Mouse (Mus musculus) lung, embryonic 14.5 days (tissue): ENCODE data around the gene Hoxd4. TPM values are rescaled to one million over a fixed set of nuclear protein-coding genes. Genes with fewer than 3 reads are reported as not detected.

Experiments used
- ATAC-seq: fragments of 200-750 bp; cut with Nextera tagmentation; 2 replicates; pipeline ENCODE4 v1.8.0; 2017; ENCODE audit warnings: mild to moderate bottlenecking, moderate TSS enrichment, moderate library complexity; ENCODE audit not compliant: insufficient read depth
- DNase-seq: peaks from one replicate; pipeline ENCODE4 v3.0.0-alpha.2; 2015
- H3K27ac ChIP-seq: fragments of 300-500 bp; sonication (generic); 2 replicates; pipeline ENCODE4 v1.5.1; 2014; ENCODE audit warnings: low read depth, mild to moderate bottlenecking, moderate library complexity
- H3K27me3 ChIP-seq: fragments of 300-500 bp; sonication (generic); 2 replicates; pipeline ENCODE4 v1.6.1; 2014; ENCODE audit warnings: low read length, control low read depth; ENCODE audit not compliant: insufficient read depth
- H3K36me3 ChIP-seq: fragments of 300-500 bp; sonication (generic); 2 replicates; pipeline ENCODE4 v1.6.1; 2014; ENCODE audit warnings: control low read depth; ENCODE audit not compliant: insufficient read depth
- H3K4me1 ChIP-seq: fragments of 300-500 bp; sonication (generic); 2 replicates; pipeline ENCODE4 v1.6.1; 2014; ENCODE audit warnings: antibody characterized with exemption, control low read depth; ENCODE audit not compliant: insufficient read depth
- H3K4me2 ChIP-seq: fragments of 300-500 bp; sonication (generic); 2 replicates; pipeline ENCODE4 v1.6.1; 2014; ENCODE audit warnings: mild to moderate bottlenecking
- H3K4me3 ChIP-seq: fragments of 300-500 bp; sonication (generic); 2 replicates; pipeline ENCODE4 v1.5.1; 2014; ENCODE audit warnings: low read depth, low read length
- H3K9ac ChIP-seq: fragments of 300-500 bp; sonication (generic); 2 replicates; pipeline ENCODE4 v1.6.1; 2014
- H3K9me3 ChIP-seq: fragments of 300-500 bp; sonication (generic); 2 replicates; pipeline ENCODE4 v1.6.1; 2016; ENCODE audit warnings: low read depth, low read length, control low read depth
- CTCF ChIP-seq: IDR thresholded peaks from 2 replicates; pipeline ENCODE4 v1.5.1; 2016; ENCODE audit warnings: antibody characterized with exemption, low read depth
- WGBS: fragments of 180-500 bp; shearing (Covaris S2); extraction: QIAGEN DNeasy Blood & Tissue Kit; methylation state at CpG from one replicate; pipeline ENCODE4 v1.1.7; 2014; 5-methylcytosine and 5-hydroxymethylcytosine counted together
- polyA plus RNA-seq: library from polyadenylated mRNA; unstranded; fragments of >200 nt; fragmentation: Nextera tagmentation; extraction: Ambion mirVana; gene quantifications from 2 replicates; pipeline ENCODE4 v1.2.1, GENCODE M21; 2014

Hoxd4 gene
- polyA plus RNA-seq, 1 experiment from 2014 or later = not detected

GRCm38 (mm10) chr2:74720384-74720783, 8.7 kb downstream of the Hoxd4 start:
- H3K36me3 ChIP-seq = no peaks in the 10 kb centered on the region
- H3K27ac ChIP-seq = no peak overlapping the region
- no peak overlapping the region for H3K9ac ChIP-seq
- 16% methylated on average over 2 of the region's 2 CpGs for WGBS
- H3K27me3 ChIP-seq = peaks cover 96% of the 10 kb centered on the region
- H3K4me1 ChIP-seq = no peaks in the 10 kb centered on the region
- no peak overlapping the region for H3K4me3 ChIP-seq
- H3K9me3 ChIP-seq = no peaks in the 10 kb centered on the region
- no peak for TF ChIP-seq CTCF
- DNase-seq = no peak
- ATAC-seq = no peak
- H3K4me2 ChIP-seq = no peak overlapping the region

DNA sequence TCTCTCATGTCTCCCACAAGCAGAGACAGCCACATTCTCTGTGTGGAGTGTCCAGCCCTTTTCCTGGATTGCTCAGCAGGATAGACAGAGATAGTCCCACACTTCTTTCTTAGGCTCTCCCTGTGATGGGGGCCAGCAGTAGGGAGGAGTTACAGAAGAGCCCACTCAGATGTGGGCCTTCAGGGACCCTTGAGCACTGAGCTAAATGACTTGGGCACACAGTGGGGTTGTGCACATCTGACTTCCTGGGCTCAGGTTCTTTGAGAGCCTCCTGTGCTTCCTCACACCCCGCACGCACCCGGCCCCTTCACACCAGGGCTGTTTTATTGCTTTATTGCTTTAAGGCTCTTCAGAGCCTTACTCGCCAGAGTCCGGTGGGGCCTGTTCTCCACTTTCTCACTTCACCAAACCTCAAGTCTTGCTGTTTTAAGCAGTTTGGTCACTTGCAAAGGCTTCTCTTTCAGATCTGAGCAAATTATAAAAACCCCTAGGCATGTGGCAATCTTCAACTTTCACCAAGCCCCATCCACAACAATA, 9.3 kb downstream of the Hoxd4 start:
- H3K27ac ChIP-seq = no peak overlapping the region
- 13% methylated on average over 5 of the region's 5 CpGs for WGBS
- TF ChIP-seq CTCF = no peak

GRCm38 (mm10) chr2:74721882-74722281, 10.2 kb downstream of the Hoxd4 start:
- Histone ChIP-seq H3K27ac (no peak overlapping the region), H3K4me3 (no peak overlapping the region), H3K4me2 (no peak overlapping the region), H3K9ac (no peak overlapping the region), H3K4me1 (no peaks in the 10 kb centered on the region), H3K36me3 (no peaks in the 10 kb centered on the region), H3K27me3 (peaks cover 96% of the 10 kb centered on the region), H3K9me3 (no peaks in the 10 kb centered on the region)
- 12% methylated on average over 6 of the region's 6 CpGs for WGBS
- ATAC-seq (no peak), DNase-seq (no peak)
- TF ChIP-seq CTCF = no peak

More for the DNA sequence above, 9.3 kb downstream of the Hoxd4 start:
- Histone ChIP-seq H3K4me2 (no peak overlapping the region), H3K9ac (no peak overlapping the region), H3K4me1 (no peaks in the 10 kb centered on the region), H3K9me3 (no peaks in the 10 kb centered on the region), H3K36me3 (no peaks in the 10 kb centered on the region), H3K4me3 (no peak overlapping the region), H3K27me3 (peaks cover 96% of the 10 kb centered on the region)
- ATAC-seq (no peak), DNase-seq (no peak)

- H3K4me2 ChIP-seq = no peak overlapping the region
- ATAC-seq = no peak
- H3K9me3 ChIP-seq = no peaks in the 10 kb centered on the region
- no peak overlapping the region for H3K9ac ChIP-seq
- no peak for TF ChIP-seq CTCF
- H3K4me1 ChIP-seq = no peaks in the 10 kb centered on the region
- H3K36me3 ChIP-seq = no peaks in the 10 kb centered on the region
- peaks cover 96% of the 10 kb centered on the region for H3K27me3 ChIP-seq
- DNase-seq = no peak
- no peak overlapping the region for H3K27ac ChIP-seq
- H3K4me3 ChIP-seq = no peak overlapping the region
- WGBS = 10% methylated on average over 8 of the region's 8 CpGs
These were observed 11.2 kb downstream of the Hoxd4 start for GRCm38 (mm10) chr2:74722949-74723348.

DNA sequence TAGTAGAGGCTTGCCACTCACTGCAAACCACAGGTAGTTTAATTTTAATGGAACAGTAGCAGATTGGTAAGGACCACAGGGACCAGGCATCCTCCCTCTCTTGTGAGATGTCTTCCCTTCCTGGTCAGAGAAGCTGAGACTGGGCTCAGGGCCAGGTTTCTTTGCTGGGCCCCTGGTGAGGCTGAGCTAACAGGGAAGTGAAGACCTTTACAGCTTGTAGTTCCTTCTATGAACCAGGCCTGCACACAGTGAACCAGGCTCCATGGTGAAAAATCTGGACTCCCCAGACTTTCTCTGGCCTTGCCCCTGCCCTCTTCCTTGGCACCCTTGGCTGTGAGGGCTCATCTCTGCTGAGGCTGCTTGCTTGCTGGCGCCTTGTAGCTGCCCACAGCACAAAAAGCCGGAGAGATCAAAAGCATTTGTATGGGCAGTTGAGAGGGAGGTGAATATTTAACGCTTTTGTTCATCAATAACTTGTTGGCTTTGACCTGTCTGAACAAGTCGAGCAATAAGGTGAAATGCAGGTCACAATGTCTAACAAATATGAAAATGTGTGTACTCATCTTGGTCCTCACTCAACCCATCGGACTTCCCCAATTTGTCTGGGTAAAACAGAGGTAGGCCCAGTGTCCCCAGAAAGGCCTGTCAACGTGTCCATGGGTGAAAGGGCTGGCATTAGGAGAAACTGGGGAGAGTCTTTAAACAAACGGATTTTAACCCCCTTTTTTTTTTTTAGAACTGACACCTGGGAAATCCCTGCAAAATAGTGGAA, 12.7 kb downstream of the Hoxd4 start:
- no peaks in the 10 kb centered on the region for H3K4me1 ChIP-seq
- 24% methylated on average over 7 of the region's 7 CpGs for WGBS
- H3K9me3 ChIP-seq = no peaks in the 10 kb centered on the region
- no peak for TF ChIP-seq CTCF
- H3K27ac ChIP-seq = no peak overlapping the region
- no peak overlapping the region for H3K9ac ChIP-seq
- DNase-seq (peak; percentile 65), ATAC-seq (no peak)
- no peaks in the 10 kb centered on the region for H3K36me3 ChIP-seq
- H3K4me2 ChIP-seq = no peak overlapping the region
- peaks cover 100% of the 10 kb centered on the region for H3K27me3 ChIP-seq
- no peak overlapping the region for H3K4me3 ChIP-seq

GRCm38 (mm10) chr2:74725171-74725570, 13.4 kb downstream of the Hoxd4 start:
- H3K4me2 ChIP-seq = no peak overlapping the region
- TF ChIP-seq CTCF = no peak
- H3K27ac ChIP-seq = no peak overlapping the region
- ATAC-seq (no peak), DNase-seq (no peak)
- no peak overlapping the region for H3K9ac ChIP-seq
- WGBS = 5% methylated on average over 17 of the region's 17 CpGs
- H3K9me3 ChIP-seq = no peaks in the 10 kb centered on the region
- no peaks in the 10 kb centered on the region for H3K36me3 ChIP-seq
- no peaks in the 10 kb centered on the region for H3K4me1 ChIP-seq
- peaks cover 99% of the 10 kb centered on the region for H3K27me3 ChIP-seq
- no peak overlapping the region for H3K4me3 ChIP-seq

DNA sequence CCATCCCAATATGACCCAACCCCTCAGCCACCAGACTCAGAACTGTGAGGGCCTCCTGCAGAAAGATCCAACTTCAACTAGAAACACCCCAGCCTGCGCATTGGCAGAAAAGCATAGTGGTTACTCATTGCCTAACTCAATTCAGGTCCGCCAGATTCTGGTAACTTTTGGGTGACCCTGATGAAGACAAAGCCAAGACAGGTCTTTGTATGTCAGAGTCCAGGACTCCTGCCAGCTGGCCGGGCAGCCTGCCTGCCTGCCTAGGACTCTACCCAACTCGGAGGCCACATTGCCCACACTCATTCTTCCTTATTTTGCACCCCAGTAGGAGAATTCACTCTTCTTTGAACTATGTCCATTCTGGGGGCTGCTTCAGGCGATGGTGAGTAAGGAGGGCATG, 14.8 kb downstream of the Hoxd4 start, which contains the start of gene Gm28230:
Gm28230 (plus strand) TSS at position 178 of the 400 bp plus-strand sequence.
- Histone ChIP-seq H3K4me3 (peak within 1 kb of the TSS; percentile 21), H3K9me3 (no peaks in the 10 kb centered on the region), H3K9ac (no peak within 1 kb of the TSS), H3K27me3 (peaks cover 99% of the 10 kb centered on the region), H3K36me3 (no peaks in the 10 kb centered on the region), H3K27ac (no peak within 1 kb of the TSS), H3K4me2 (peak within 1 kb of the TSS; percentile 34), H3K4me1 (no peaks in the 10 kb centered on the region)
- no peak for DNase-seq
- WGBS = 9% methylated on average over 5 of the region's 5 CpGs
- ATAC-seq = no peak
- no peak for TF ChIP-seq CTCF
